Mouse (Mus musculus): ENCODE results near the gene Gm2888. TPM values are rescaled to one million over a fixed set of nuclear protein-coding genes. Genes with fewer than 3 reads are reported as not detected.
"Not testable (repeated sequence)": the region's sequence is repeated elsewhere in the genome, so short reads cannot be mapped to it uniquely, and the experiment has no call there.

The Gm2888 gene
- not detected for total RNA-seq (2021)
- long read RNA-seq, experiment 1, result 0 reads
- long read RNA-seq, experiment 2, result 0 reads

GRCm38 (mm10) chr14:3029702-3030101 is at the start of gene Gm2888:
Gene Gm2888, plus strand, starts transcription at chr14:3030002.
- intact Hi-C loops (cut with DNase I); DNase-seq (ENCODE audit: low spot score in 2 of 2): not testable (repeated sequence)

- intact Hi-C loops (cut with DNase I); DNase-seq (ENCODE audit: low spot score in 2 of 2): not testable (repeated sequence)
Measured at GRCm38 (mm10) chr14:3048727-3049512, 19.1 kb downstream of the Gm2888 start, which contains the start of gene Gm2897. Gene Gm2897, plus strand, starts transcription at chr14:3049285.

- DNase-seq (ENCODE audit: low spot score in 2 of 2); intact Hi-C loops (cut with DNase I): not testable (repeated sequence)
Measured at GRCm38 (mm10) chr14:3049513-3049800, 19.7 kb downstream of the Gm2888 start.

GRCm38 (mm10) chr14:3050087-3050486 is 20.3 kb downstream of the Gm2888 start:
- peak in 1 of 2 experiments; percentile 4 for DNase-seq (ENCODE audit: low spot score in 2 of 2)
- intact Hi-C loops (cut with DNase I), result not testable (repeated sequence)

Other genes with a start within 250 kb of the Gm2888 start
- under 1 TPM in 1 of 2 experiments, not detected in 1; 0.29 TPM for gene Gm2897, start 19.3 kb downstream of the Gm2888 start, total RNA-seq (2021)
- not detected for gene Gm10340, start 104.0 kb downstream of the Gm2888 start, total RNA-seq (2021)
- not detected for gene Gm5795, start 158.3 kb downstream of the Gm2888 start, total RNA-seq (2021)
- gene D830030K20Rik, start 178.5 kb downstream of the Gm2888 start, total RNA-seq (2021), result 1 to 10 TPM; 3.8 to 5.2 TPM

Measured in left cerebral cortex, postnatal 14 days (tissue).